Mouse (Mus musculus) C2C12 (cell line): ENCODE measurements around the gene Blm. TPM values are rescaled to one million over a fixed set of nuclear protein-coding genes. Genes with fewer than 3 reads are reported as not detected.

ENCODE experiments used
- H3K27me3 ChIP-seq: one replicate; pipeline ENCODE4 v1.6.1; 2011; ENCODE audit not compliant: control insufficient read depth, insufficient read depth, insufficient read length
- H3K36me3 ChIP-seq: one replicate; pipeline ENCODE4 v1.6.1; 2011; ENCODE audit not compliant: control insufficient read depth, insufficient read depth
- H3K4me3 ChIP-seq: one replicate; pipeline ENCODE4 v1.5.1; 2011; ENCODE audit warnings: mild to moderate bottlenecking, control low read depth; ENCODE audit not compliant: poor library complexity, insufficient read depth, severe bottlenecking
- H3K79me2 ChIP-seq: one replicate; pipeline ENCODE4 v1.6.1; 2011; ENCODE audit not compliant: control insufficient read depth, insufficient read depth
- H3K79me3 ChIP-seq: one replicate; pipeline ENCODE4 v1.6.1; 2011; ENCODE audit warnings: low read depth, control low read depth
- H3ac ChIP-seq: one replicate; pipeline ENCODE3; 2011; ENCODE audit warnings: low read depth; ENCODE audit not compliant: control insufficient read depth, insufficient read length
- CEBPB ChIP-seq: IDR thresholded peaks from one replicate; pipeline ENCODE4 v1.6.1; 2011; ENCODE audit warnings: low read depth, mild to moderate bottlenecking, control low read depth, moderate library complexity
- CTCF ChIP-seq: IDR thresholded peaks from one replicate; pipeline ENCODE4 v1.5.1; 2011; ENCODE audit not compliant: control insufficient read depth, insufficient read depth, insufficient read length
- FOSL1 ChIP-seq: IDR thresholded peaks from one replicate; pipeline ENCODE4 v1.8.0; 2011; ENCODE audit warnings: mild to moderate bottlenecking, low read length; ENCODE audit not compliant: poor library complexity, insufficient read depth, severe bottlenecking
- MAX ChIP-seq: IDR thresholded peaks from one replicate; pipeline ENCODE4 v1.6.1; 2011; ENCODE audit warnings: mild to moderate bottlenecking, control low read depth
- MYOD1 ChIP-seq: IDR thresholded peaks from one replicate; pipeline ENCODE4 v1.6.1; 2011; ENCODE audit warnings: low read depth; ENCODE audit not compliant: control insufficient read depth, insufficient read length
- MYOG ChIP-seq: IDR thresholded peaks from one replicate; pipeline ENCODE4 v1.6.1; 2011; ENCODE audit not compliant: control insufficient read depth, insufficient read length; ENCODE audit errors: extremely low read depth
- USF1 ChIP-seq: IDR thresholded peaks from one replicate; pipeline ENCODE4 v1.6.1; 2011; ENCODE audit warnings: low read depth, mild to moderate bottlenecking, control low read depth, moderate library complexity
- long read RNA-seq, 2 experiments: library from polyadenylated mRNA; unstranded; transcript quantifications; one replicate each; pipeline ENCODE4 v2.0.0; 2019 to 2020
- polyA plus RNA-seq: library from polyadenylated mRNA; unstranded; fragments of >200 nt; fragmentation: generic; extraction: Trizol; gene quantifications from one replicate; pipeline ENCODE4 v1.2.1, GENCODE M21; 2012; ENCODE audit warnings: missing spikeins

The Blm gene
- polyA plus RNA-seq = 2.6 TPM
- long read RNA-seq, experiment 1, partial matches to known transcripts = 1 of 3 reads
- long read RNA-seq, experiment 1, other reads (novel, unspliced or antisense) = 2 of 3 reads
- long read RNA-seq, experiment 2, full-length matches to known transcripts = 3 of 21 reads
- long read RNA-seq, experiment 2, partial matches to known transcripts = 13 of 21 reads
- long read RNA-seq, experiment 2, other reads (novel, unspliced or antisense) = 5 of 21 reads

DNA sequence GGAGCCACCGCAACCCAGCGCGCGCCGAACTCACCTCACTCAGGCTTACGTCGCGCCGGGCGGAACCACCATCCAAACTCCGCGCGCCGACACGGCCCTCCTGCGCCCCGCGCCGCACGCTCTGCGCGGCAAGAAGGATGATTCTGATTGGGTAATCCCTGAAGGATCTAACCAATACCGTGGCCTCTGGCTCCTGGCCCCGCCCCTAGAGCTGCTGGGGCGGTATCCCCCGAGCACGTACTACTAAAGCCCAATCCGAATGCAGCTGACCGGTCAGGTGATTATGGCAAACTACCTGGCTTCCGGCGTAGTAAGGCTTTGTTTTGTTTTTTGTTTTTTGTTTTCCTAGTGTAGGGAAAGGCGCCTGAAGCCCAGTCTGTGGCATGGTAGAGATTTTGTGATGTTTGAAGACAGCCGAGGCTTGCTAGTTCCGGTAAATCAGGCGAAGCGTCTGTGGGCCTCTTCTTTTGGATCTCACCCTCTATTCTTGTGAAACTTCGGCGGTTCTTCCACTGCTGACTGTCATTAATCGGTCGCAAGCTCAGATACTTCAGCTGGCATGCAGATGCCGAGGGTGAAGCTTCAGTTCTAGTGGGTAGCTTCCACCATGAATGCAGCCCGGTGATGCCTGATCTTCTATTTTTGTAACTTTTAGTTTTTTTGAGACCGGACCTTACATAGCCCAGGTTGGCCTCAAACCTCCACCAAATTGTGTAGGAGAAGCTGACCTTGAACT is at the start of gene Blm:
Blm (minus strand) TSS at position 111 of the 736 bp plus-strand sequence.
- Histone ChIP-seq H3ac (peak within 1 kb of the TSS; percentile 75), H3K27me3 (no peaks in the 10 kb centered on the region), H3K79me3 (peaks cover 14% of the 10 kb centered on the region), H3K36me3 (no peaks in the 10 kb centered on the region), H3K79me2 (peaks cover 25% of the 10 kb centered on the region), H3K4me3 (peak within 1 kb of the TSS; percentile 59)
- TF ChIP-seq MYOD1 (no peak), MAX (peak; percentile 88), CEBPB (no peak), FOSL1 (no peak), USF1 (peak; percentile 90), MYOG (no peak)

DNA sequence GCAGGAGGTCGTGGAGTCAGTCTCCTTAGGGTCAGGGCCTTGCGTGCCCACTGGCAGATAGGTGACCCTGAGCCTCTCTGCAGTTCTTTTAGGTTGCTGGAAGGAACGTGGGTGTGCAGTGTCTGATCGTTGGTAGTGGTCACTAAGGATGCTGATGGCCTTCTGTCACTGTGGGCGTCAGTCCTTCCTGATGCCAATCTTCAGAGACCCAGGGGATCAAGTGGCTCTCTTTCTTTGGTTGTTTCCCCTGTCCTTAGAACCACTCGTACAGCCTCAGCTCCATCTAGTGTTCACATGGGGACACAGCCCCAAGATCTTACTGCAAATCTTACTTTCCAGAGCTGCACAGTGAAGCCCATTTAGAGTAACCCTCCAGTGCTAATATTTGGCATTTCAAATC is 49.1 kb upstream of the Blm start:
- Histone ChIP-seq H3K79me3 (no peaks in the 10 kb centered on the region), H3ac (no peak overlapping the region), H3K27me3 (no peaks in the 10 kb centered on the region), H3K4me3 (no peak overlapping the region), H3K79me2 (no peaks in the 10 kb centered on the region), H3K36me3 (no peaks in the 10 kb centered on the region)
- no peak for TF ChIP-seq MYOD1
- peak; percentile 4 for TF ChIP-seq CTCF
- TF ChIP-seq FOSL1 = no peak
- no peak for TF ChIP-seq CEBPB
- no peak for TF ChIP-seq MYOG
- no peak for TF ChIP-seq MAX
- no peak for TF ChIP-seq USF1

DNA sequence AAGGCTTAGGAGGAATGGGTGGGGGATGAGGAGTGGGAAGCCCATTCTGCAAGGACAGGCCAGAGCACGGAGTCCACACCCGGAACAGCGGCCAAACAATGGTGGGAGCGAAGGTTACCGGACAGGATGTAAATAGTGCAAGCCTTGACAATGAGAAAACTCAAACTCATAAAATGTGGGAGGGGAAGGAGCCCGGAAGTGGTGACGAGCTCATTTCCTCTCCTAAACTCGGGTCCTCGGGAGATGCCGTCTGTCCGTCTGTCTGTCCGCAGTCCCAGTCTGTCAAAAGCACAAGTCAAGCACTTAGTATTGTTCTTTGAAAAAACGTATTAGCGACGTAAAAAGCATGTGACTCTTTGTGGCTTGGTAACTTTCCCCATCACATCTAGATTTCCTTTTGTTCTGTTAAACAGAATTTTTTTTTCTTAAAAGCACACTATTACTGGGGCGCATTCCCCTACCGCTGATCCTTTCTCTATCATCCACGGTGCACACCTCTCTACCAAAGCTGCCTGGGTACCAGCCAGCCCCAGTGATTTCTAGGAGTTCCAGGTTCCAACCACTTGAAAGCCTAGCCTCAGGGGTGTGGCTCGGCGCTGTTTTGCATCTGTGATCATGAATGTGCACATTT is 48.0 kb upstream of the Blm start:
- H3ac ChIP-seq = no peak overlapping the region
- H3K4me3 ChIP-seq = no peak overlapping the region
- H3K27me3 ChIP-seq = no peaks in the 10 kb centered on the region
- TF ChIP-seq USF1 (no peak), MYOD1 (no peak), FOSL1 (no peak), CTCF (no peak), MYOG (no peak), MAX (no peak)
- H3K79me2 ChIP-seq = no peaks in the 10 kb centered on the region
- H3K79me3 ChIP-seq = no peaks in the 10 kb centered on the region
- H3K36me3 ChIP-seq = no peaks in the 10 kb centered on the region

DNA sequence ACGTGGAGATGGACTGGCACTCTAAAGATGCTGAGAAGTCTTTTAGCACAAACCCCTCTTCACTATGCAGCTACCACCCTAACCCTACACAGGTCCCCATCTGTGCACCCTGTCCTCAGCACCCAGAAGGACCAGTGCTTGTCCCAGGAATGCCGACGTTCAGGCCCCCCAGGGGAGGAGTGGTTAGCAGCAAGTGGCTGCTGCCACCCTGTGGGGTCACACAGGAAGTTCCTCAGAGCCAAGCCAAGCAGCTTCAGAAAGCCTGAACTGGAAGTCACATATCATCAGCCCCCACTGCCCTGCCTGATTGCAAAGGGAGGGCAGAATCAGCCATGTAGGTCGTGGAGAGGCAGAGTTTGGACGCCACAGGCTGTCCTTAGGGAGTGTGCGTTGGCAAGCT is 45.4 kb upstream of the Blm start:
- H3K36me3 ChIP-seq = no peaks in the 10 kb centered on the region
- H3K27me3 ChIP-seq = no peaks in the 10 kb centered on the region
- no peaks in the 10 kb centered on the region for H3K79me3 ChIP-seq
- no peak overlapping the region for H3ac ChIP-seq
- no peaks in the 10 kb centered on the region for H3K79me2 ChIP-seq
- TF ChIP-seq CEBPB = no peak
- peak; percentile 69 for TF ChIP-seq CTCF
- no peak overlapping the region for H3K4me3 ChIP-seq

DNA sequence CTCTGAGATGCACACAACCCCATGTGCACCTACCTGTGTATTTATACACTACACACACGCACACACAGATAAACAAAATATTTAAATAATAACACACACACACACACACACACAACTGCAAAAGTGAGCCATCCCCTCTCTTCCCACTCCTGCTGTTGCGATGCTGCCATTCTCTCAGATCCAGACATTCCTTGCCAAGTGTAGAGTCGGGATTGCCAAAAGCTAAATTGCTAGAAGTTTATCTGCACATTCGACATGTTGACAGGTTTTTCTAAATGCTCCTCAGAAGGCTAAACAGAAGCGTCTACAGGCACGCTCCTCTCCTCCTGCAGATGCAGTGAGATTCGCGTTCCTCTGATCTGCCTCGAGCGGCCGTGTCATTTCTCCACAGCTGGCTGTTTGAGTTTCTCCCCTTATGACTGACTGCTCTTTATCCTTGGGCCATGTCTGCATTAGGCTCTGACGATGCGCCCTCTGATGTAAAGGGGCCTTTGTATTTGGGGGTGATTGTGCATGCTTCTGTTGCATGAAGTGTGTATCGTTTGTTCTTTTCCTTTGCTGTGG is 42.6 kb upstream of the Blm start:
- H3K4me3 ChIP-seq = no peak overlapping the region
- no peaks in the 10 kb centered on the region for H3K79me3 ChIP-seq
- no peak overlapping the region for H3ac ChIP-seq
- no peaks in the 10 kb centered on the region for H3K36me3 ChIP-seq
- TF ChIP-seq MYOG (no peak), MYOD1 (no peak), FOSL1 (no peak), CTCF (no peak), USF1 (no peak), MAX (no peak), CEBPB (no peak)
- no peaks in the 10 kb centered on the region for H3K79me2 ChIP-seq
- peaks cover 18% of the 10 kb centered on the region for H3K27me3 ChIP-seq
